Mouse (Mus musculus): Measurements from ENCODE around the gene Aadat. TPM values are rescaled to one million over a fixed set of nuclear protein-coding genes. Genes with fewer than 3 reads are reported as not detected.

Gene Aadat
- total and polyA plus RNA-seq, 3 experiments, result not detected

GRCm38 (mm10) chr8:60594761-60595160 is 89.0 kb downstream of the Aadat start:
- Histone ChIP-seq H3K36me3 (ENCODE audit: control insufficient read depth, insufficient read depth, low read length) (no peaks in the 10 kb centered on the region), H3K79me2 (replicated peaks; ENCODE audit: control insufficient read depth, insufficient read depth, low read length) (no peaks in the 10 kb centered on the region), H3K27me3 (ENCODE audit: control insufficient read depth, insufficient read depth, low read length) (no peaks in the 10 kb centered on the region), H3K9ac (ENCODE audit: low read depth, low read length) (no peak overlapping the region), H3K27ac (no peak overlapping the region), H3K4me3 (no peak overlapping the region), H3K4me1 (ENCODE audit: control insufficient read depth, insufficient read depth, low read length) (no peaks in the 10 kb centered on the region)
- TF ChIP-seq POLR2A (IDR thresholded peaks at IDR 0.05; ENCODE audit: insufficient read depth, low read depth, low read length) (no peak), CTCF (IDR thresholded peaks at IDR 0.05) (peak; percentile 64)
- 60% methylated on average over 3 of the region's 3 CpGs for WGBS
- no peak for DNase-seq
- intact Hi-C loops (cut with DNase I), result loop anchor here (5.0 kb wide), 1 partner anchor 87 kb away; the partner anchor contains the start of gene Aadat

Other genes with a start within 250 kb of the Aadat start
- not detected for gene Gm10283, start 2.7 kb upstream of the Aadat start, total RNA-seq (2021)
- not detected in 2 replicates for gene Gm10283, start 2.7 kb upstream of the Aadat start, polyA plus RNA-seq (2012; rRNA removed)
- gene Mfap3l, start 126.9 kb downstream of the Aadat start, total RNA-seq (2021), result 10 to 100 TPM; 11.8 to 14.0 TPM
- 3.6 and 7.1 TPM in 2 replicates for gene Mfap3l, start 126.9 kb downstream of the Aadat start, polyA plus RNA-seq (2012; rRNA removed)